Mouse (Mus musculus) hindbrain, embryonic 14.5 days (tissue): ENCODE measurements around the gene Cd300a. TPM values are rescaled to one million over a fixed set of nuclear protein-coding genes. Genes with fewer than 3 reads are reported as not detected.

Experiments
- ATAC-seq: fragments of 200-750 bp; cut with Nextera tagmentation; 2 replicates; pipeline ENCODE4 v1.8.0; 2017; ENCODE audit warnings: moderate number of reproducible peaks, mild to moderate bottlenecking, moderate TSS enrichment, moderate library complexity; ENCODE audit not compliant: low FRiP score
- DNase-seq: peaks from one replicate; pipeline ENCODE4 v3.0.0-alpha.2; 2015; ENCODE audit warnings: low spot score
- H3K27ac ChIP-seq: fragments of 300-500 bp; sonication (generic); 2 replicates; pipeline ENCODE4 v1.5.1; 2014; ENCODE audit warnings: mild to moderate bottlenecking, moderate library complexity
- H3K27me3 ChIP-seq: fragments of 300-500 bp; sonication (generic); 2 replicates; pipeline ENCODE4 v1.6.1; 2014; ENCODE audit warnings: mild to moderate bottlenecking, low read length, mixed read lengths; ENCODE audit not compliant: control insufficient read depth, insufficient read depth
- H3K36me3 ChIP-seq: fragments of 300-500 bp; sonication (generic); replicated peaks from 2 replicates; pipeline ENCODE4 v1.6.1; 2014; ENCODE audit not compliant: control insufficient read depth, insufficient read depth
- H3K4me1 ChIP-seq: fragments of 300-500 bp; sonication (generic); replicated peaks from 2 replicates; pipeline ENCODE4 v1.6.1; 2014; ENCODE audit warnings: antibody characterized with exemption, low read length, mixed read lengths; ENCODE audit not compliant: control insufficient read depth, insufficient read depth
- H3K4me2 ChIP-seq: fragments of 300-500 bp; sonication (generic); replicated peaks from 2 replicates; pipeline ENCODE4 v1.6.1; 2014; ENCODE audit warnings: mild to moderate bottlenecking, moderate library complexity
- H3K4me3 ChIP-seq: fragments of 300-500 bp; sonication (generic); replicated peaks from 2 replicates; pipeline ENCODE4 v1.5.1; 2014; ENCODE audit warnings: mild to moderate bottlenecking, low read length
- H3K9ac ChIP-seq: fragments of 300-500 bp; sonication (generic); 2 replicates; pipeline ENCODE4 v1.6.1; 2014
- H3K9me3 ChIP-seq: fragments of 300-500 bp; sonication (generic); 2 replicates; pipeline ENCODE4 v1.6.1; 2016; ENCODE audit warnings: low read length; ENCODE audit not compliant: control insufficient read depth
- WGBS: fragments of 180-500 bp; shearing (Covaris S2); extraction: QIAGEN DNeasy Blood & Tissue Kit; methylation state at CpG from one replicate; pipeline ENCODE4 v1.1.7; 2014; 5-methylcytosine and 5-hydroxymethylcytosine counted together
- polyA plus RNA-seq: library from polyadenylated mRNA; unstranded; fragments of >200 nt; fragmentation: Nextera tagmentation; extraction: Ambion mirVana; gene quantifications from 2 replicates; pipeline ENCODE4 v1.2.1, GENCODE M21; 2014

The Cd300a gene
- polyA plus RNA-seq, 1 experiment from 2014 or later: 1.9 TPM

- ATAC-seq (no peak), DNase-seq (no peak)
- H3K4me1 ChIP-seq: no peaks in the 10 kb centered on the region; the same call in 1 of the 2 replicates
- no peaks in the 10 kb centered on the region for H3K27me3 ChIP-seq
- H3K36me3 ChIP-seq: no peaks in the 10 kb centered on the region
- no peak overlapping the region for H3K4me3 ChIP-seq
- H3K4me2 ChIP-seq: no peak overlapping the region
- WGBS: 81% methylated on average over 5 of the region's 5 CpGs
- H3K27ac ChIP-seq: no peak overlapping the region
- H3K9ac ChIP-seq: no peak overlapping the region
- H3K9me3 ChIP-seq: no peaks in the 10 kb centered on the region
Observed at GRCm38 (mm10) chr11:114865999-114866398, 23.8 kb upstream of the Cd300a start.

GRCm38 (mm10) chr11:114866486-114867360, 23.1 kb upstream of the Cd300a start:
- Histone ChIP-seq H3K27me3 (no peaks in the 10 kb centered on the region), H3K4me3 (no peak overlapping the region), H3K9ac (no peak overlapping the region), H3K4me1 (no peaks in the 10 kb centered on the region; the same call in 1 of the 2 replicates), H3K9me3 (no peaks in the 10 kb centered on the region), H3K4me2 (no peak overlapping the region), H3K36me3 (no peaks in the 10 kb centered on the region), H3K27ac (no peak overlapping the region)
- ATAC-seq (no peak), DNase-seq (no peak)
- WGBS: 65% methylated on average over 10 of the region's 10 CpGs

GRCm38 (mm10) chr11:114867361-114868235, 22.2 kb upstream of the Cd300a start:
- H3K4me2 ChIP-seq: no peak overlapping the region
- no peaks in the 10 kb centered on the region; the same call in 1 of the 2 replicates for H3K4me1 ChIP-seq
- H3K9ac ChIP-seq: no peak overlapping the region
- H3K9me3 ChIP-seq: no peaks in the 10 kb centered on the region
- no peak overlapping the region for H3K27ac ChIP-seq
- H3K27me3 ChIP-seq: no peaks in the 10 kb centered on the region
- no peak for DNase-seq
- WGBS: 65% methylated on average over 11 of the region's 11 CpGs
- no peak for ATAC-seq
- H3K36me3 ChIP-seq: no peaks in the 10 kb centered on the region
- H3K4me3 ChIP-seq: no peak overlapping the region

- H3K9me3 ChIP-seq: no peaks in the 10 kb centered on the region
- H3K4me1 ChIP-seq: peaks cover 5% of the 10 kb centered on the region; the same call in 1 of the 2 replicates
- no peak overlapping the region for H3K4me2 ChIP-seq
- no peak overlapping the region for H3K27ac ChIP-seq
- DNase-seq: no peak
- no peak overlapping the region for H3K4me3 ChIP-seq
- 95% methylated on average over 12 of the region's 12 CpGs for WGBS
- H3K36me3 ChIP-seq: no peaks in the 10 kb centered on the region
- ATAC-seq: no peak
- no peak overlapping the region for H3K9ac ChIP-seq
- H3K27me3 ChIP-seq: no peaks in the 10 kb centered on the region
Observed at GRCm38 (mm10) chr11:114868280-114868679, 21.6 kb upstream of the Cd300a start.

DNA sequence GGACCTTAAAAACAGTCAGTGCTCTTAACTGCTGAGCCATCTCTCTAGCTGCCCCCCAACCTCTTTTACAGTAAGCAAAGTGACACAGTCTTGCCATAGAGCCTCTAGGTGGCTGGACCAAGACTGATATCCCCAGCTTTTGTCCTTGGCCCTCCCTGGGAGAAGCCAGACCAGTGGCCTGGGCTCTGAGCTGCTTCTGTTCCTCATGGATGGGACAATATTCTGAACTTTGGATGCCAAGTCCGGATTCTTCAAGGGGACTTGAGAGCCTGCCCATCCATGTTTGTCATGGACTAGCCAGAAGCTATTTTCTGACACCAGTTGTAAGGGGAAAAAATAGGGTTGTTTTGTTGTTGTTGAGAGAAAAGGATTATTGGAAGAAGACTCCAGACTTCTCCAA, 20.1 kb upstream of the Cd300a start:
- no peak for ATAC-seq
- no peak overlapping the region for H3K27ac ChIP-seq
- 88% methylated on average over 1 of the region's 1 CpGs for WGBS
- no peaks in the 10 kb centered on the region for H3K9me3 ChIP-seq
- peaks cover 9% of the 10 kb centered on the region; the same call in 1 of the 2 replicates for H3K4me1 ChIP-seq
- H3K27me3 ChIP-seq: no peaks in the 10 kb centered on the region
- DNase-seq: no peak
- no peak overlapping the region for H3K9ac ChIP-seq
- H3K4me3 ChIP-seq: no peak overlapping the region
- no peaks in the 10 kb centered on the region for H3K36me3 ChIP-seq
- no peak overlapping the region for H3K4me2 ChIP-seq

GRCm38 (mm10) chr11:114871540-114871939, 18.3 kb upstream of the Cd300a start:
- Histone ChIP-seq H3K27me3 (no peaks in the 10 kb centered on the region), H3K9me3 (no peaks in the 10 kb centered on the region), H3K36me3 (no peaks in the 10 kb centered on the region), H3K4me3 (no peak overlapping the region), H3K27ac (no peak overlapping the region), H3K4me2 (no peak overlapping the region), H3K9ac (no peak overlapping the region), H3K4me1 (peaks cover 14% of the 10 kb centered on the region)
- DNase-seq (no peak), ATAC-seq (no peak)
- 95% methylated on average over 2 of the region's 2 CpGs for WGBS

DNA sequence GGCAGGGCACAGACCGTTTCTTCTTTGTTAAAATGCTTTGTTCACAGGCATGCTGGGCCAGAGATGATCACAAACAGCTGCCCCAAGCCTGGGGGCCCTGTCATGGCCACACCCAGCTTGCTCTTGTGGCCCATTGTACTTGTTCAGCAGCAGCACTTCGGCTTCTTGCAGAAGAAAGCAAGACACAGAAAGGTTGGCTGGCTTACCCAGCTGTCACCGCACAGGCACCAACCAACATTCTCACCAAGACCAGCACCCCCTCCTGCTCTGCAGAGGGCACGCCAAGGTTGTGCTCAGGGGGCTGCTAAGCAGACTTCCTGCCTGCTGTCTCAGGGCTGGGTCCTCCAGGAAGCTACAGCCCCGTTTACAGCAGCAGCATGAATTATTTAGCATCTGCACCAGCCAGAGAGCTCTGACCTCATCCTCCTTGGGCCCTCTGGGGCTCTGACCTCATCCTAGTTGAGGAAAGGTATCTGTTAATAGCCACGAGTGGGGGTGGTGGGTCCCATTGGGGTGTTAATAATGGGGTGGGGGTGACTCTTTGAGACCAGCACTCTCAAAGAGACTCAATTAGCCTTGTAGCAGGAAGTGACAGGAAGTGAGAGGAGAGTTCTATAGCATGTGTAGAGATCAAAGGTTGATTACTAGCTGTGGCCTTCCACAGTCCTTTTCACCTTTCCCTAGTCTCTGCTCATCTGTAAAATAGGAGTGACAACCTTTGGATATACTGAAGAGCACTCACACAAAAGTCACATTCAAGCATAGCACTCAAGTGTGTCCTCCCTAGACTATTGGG, 16.6 kb upstream of the Cd300a start:
- no peaks in the 10 kb centered on the region for H3K9me3 ChIP-seq
- H3K27me3 ChIP-seq: no peaks in the 10 kb centered on the region
- H3K4me2 ChIP-seq: no peak overlapping the region
- no peaks in the 10 kb centered on the region for H3K36me3 ChIP-seq
- no peak overlapping the region for H3K4me3 ChIP-seq
- H3K27ac ChIP-seq: no peak overlapping the region
- no peak for ATAC-seq
- WGBS: 11% methylated on average over 6 of the region's 6 CpGs
- DNase-seq: no peak
- no peak overlapping the region for H3K9ac ChIP-seq
- peaks cover 14% of the 10 kb centered on the region for H3K4me1 ChIP-seq

DNA sequence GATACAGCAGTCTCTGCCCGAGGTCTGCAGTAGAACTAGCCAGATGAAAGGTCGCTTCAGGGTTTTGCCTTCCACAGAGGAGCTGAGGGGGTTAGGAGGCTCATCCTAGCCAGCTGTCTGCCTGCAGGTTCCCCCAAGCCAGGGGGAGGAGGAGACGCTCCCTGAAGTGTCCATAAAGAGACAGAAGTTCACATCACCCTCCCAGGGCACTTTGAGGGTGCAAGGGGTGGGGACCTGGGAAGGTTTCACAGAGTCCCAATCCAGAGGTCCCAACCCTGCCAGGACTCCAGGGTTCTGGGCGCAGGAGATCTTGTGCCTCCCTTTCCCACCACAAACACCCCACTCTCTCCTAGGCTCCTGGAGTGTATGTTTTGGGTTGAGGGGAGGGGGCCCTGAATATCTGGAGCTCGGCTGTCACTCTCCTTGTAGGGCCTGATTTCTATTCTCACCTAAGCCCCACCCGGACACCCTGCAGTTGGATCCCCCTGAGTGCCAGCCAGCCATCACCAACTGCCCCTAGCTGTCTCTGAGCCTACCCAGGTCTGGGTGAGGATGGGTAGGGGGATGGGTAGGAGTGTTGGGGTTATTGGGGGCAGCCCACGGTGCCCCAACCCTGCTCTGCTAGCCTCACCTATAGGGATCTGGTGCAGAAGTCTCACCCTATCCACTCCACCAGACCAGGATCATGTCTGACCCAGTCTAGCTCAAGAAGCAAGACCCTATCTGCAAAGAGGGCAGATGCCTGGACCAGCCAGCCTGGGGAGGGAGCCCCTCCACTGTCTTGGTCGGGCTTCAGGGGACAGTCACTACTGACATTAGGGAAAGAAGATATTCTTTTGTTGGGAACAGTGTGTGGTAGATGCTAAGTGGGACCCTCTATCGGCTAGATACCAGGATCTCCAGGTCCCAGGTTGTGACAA, 15.4 kb upstream of the Cd300a start:
- H3K9ac ChIP-seq: no peak overlapping the region
- ATAC-seq (no peak), DNase-seq (no peak)
- H3K4me2 ChIP-seq: no peak overlapping the region
- 57% methylated on average over 9 of the region's 9 CpGs for WGBS
- H3K27ac ChIP-seq: no peak overlapping the region
- no peaks in the 10 kb centered on the region for H3K9me3 ChIP-seq
- no peaks in the 10 kb centered on the region for H3K36me3 ChIP-seq
- H3K4me3 ChIP-seq: no peak overlapping the region
- H3K4me1 ChIP-seq: peaks cover 14% of the 10 kb centered on the region
- no peaks in the 10 kb centered on the region for H3K27me3 ChIP-seq
